Mouse (Mus musculus) heart, embryonic 11.5 days (tissue): Measurements from ENCODE around the gene Krt15. TPM values are rescaled to one million over a fixed set of nuclear protein-coding genes. Genes with fewer than 3 reads are reported as not detected.
A peak's percentile ranks its signal among the peaks of the same experiment; 100 is the strongest.

Source experiments
- ATAC-seq: fragments of 200-750 bp; cut with Nextera tagmentation; replicated peaks from 2 replicates; pipeline ENCODE4 v1.8.0; 2017; ENCODE audit warnings: moderate library complexity; ENCODE audit not compliant: insufficient number of reproducible peaks, low FRiP score, low TSS enrichment
- H3K27ac ChIP-seq: fragments of 300-500 bp; sonication (generic); 2 replicates; pipeline ENCODE4 v1.5.1; 2014; ENCODE audit warnings: mild to moderate bottlenecking, low read depth, low read length
- H3K27me3 ChIP-seq: fragments of 300-500 bp; sonication (generic); 2 replicates; pipeline ENCODE4 v1.6.1; 2014; ENCODE audit warnings: mild to moderate bottlenecking, low read length, mixed read lengths; ENCODE audit not compliant: control insufficient read depth, insufficient read depth
- H3K36me3 ChIP-seq: fragments of 300-500 bp; sonication (generic); 2 replicates; pipeline ENCODE4 v1.6.1; 2014; ENCODE audit warnings: mild to moderate bottlenecking, low read length, moderate library complexity, mixed read lengths; ENCODE audit not compliant: control insufficient read depth, insufficient read depth
- H3K4me1 ChIP-seq: fragments of 300-500 bp; sonication (generic); 2 replicates; pipeline ENCODE4 v1.6.1; 2014; ENCODE audit warnings: low read length; ENCODE audit not compliant: control insufficient read depth, insufficient read depth
- H3K4me2 ChIP-seq: fragments of 300-500 bp; sonication (generic); 2 replicates; pipeline ENCODE4 v1.6.1; 2014; ENCODE audit warnings: mild to moderate bottlenecking, moderate library complexity
- H3K4me3 ChIP-seq: fragments of 300-500 bp; sonication (generic); 2 replicates; pipeline ENCODE4 v1.5.1; 2014; ENCODE audit warnings: low read depth, low read length
- H3K9ac ChIP-seq: fragments of 300-500 bp; sonication (generic); 2 replicates; pipeline ENCODE4 v1.6.1; 2014; ENCODE audit warnings: mild to moderate bottlenecking, low read depth, low read length, moderate library complexity
- H3K9me3 ChIP-seq: fragments of 300-500 bp; sonication (generic); replicated peaks from 2 replicates; pipeline ENCODE4 v1.6.1; 2016; ENCODE audit warnings: low read length; ENCODE audit not compliant: control insufficient read depth
- WGBS: fragments of 180-500 bp; shearing (Covaris S2); extraction: QIAGEN DNeasy Blood & Tissue Kit; methylation state at CpG from one replicate; pipeline ENCODE4 v1.1.7; 2014; ENCODE audit not compliant: insufficient replicate concordance; 5-methylcytosine and 5-hydroxymethylcytosine counted together
- polyA plus RNA-seq: library from polyadenylated mRNA; unstranded; fragments of >200 nt; fragmentation: Nextera tagmentation; extraction: Ambion mirVana; gene quantifications from 2 replicates; pipeline ENCODE4 v1.2.1, GENCODE M21; 2014

Gene Krt15
- polyA plus RNA-seq: 0.17 and 0.24 TPM in 2 replicates

DNA sequence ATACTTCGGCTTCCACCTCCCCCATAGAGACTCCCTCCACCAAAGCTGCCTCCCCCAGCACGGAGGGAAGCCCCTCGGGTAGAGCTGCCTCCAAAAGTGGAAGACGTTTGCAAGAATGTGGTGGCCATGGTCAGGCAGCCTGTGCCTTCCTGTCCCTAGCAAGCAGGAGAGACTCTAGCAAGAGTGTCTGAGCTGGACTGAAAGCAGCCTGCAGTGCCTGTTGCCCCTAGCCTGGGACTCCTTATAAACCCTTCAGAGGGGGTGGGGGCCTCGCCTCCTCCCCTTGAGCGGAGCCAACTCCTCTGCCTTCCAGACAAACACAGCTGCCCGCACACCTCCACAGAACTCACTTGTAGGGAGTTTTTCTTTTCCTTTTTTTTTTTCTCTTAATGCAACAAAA is at the start of gene Krt15:
Gene Krt15 (minus strand): TSS at position 198 of the 400 bp plus-strand sequence.
- Histone ChIP-seq H3K4me3 (no peak within 1 kb of the TSS), H3K27ac (no peak within 1 kb of the TSS), H3K9me3 (no peaks in the 10 kb centered on the region), H3K9ac (0 out of 2 replicates have a peak within 1 kb of the TSS, but pooled peaks have one; percentile 18), H3K4me2 (no peak within 1 kb of the TSS), H3K36me3 (no peaks in the 10 kb centered on the region), H3K27me3 (no peaks in the 10 kb centered on the region; the same call in 1 of the 2 replicates), H3K4me1 (peaks cover 5% of the 10 kb centered on the region; the same call in 1 of the 2 replicates)
- WGBS: 53% methylated on average over 7 of the region's 7 CpGs
- ATAC-seq: no peak

GRCm38 (mm10) chr11:100181725-100182124 is 46.0 kb upstream of the Krt15 start:
- ATAC-seq: no peak
- no peak overlapping the region for H3K9ac ChIP-seq

GRCm38 (mm10) chr11:100179260-100179659 is 43.5 kb upstream of the Krt15 start:
- Histone ChIP-seq H3K4me2 (no peak overlapping the region), H3K9me3 (no peaks in the 10 kb centered on the region), H3K27me3 (no peaks in the 10 kb centered on the region), H3K4me3 (no peak overlapping the region), H3K4me1 (no peaks in the 10 kb centered on the region), H3K27ac (no peak overlapping the region), H3K9ac (no peak overlapping the region), H3K36me3 (no peaks in the 10 kb centered on the region)
- ATAC-seq: no peak
- 69% methylated on average over 3 of the region's 3 CpGs for WGBS

More at GRCm38 (mm10) chr11:100181725-100182124, 46.0 kb upstream of the Krt15 start:
- H3K36me3 ChIP-seq: no peaks in the 10 kb centered on the region
- H3K27ac ChIP-seq: no peak overlapping the region
- H3K4me1 ChIP-seq: no peaks in the 10 kb centered on the region
- WGBS: 59% methylated on average over 7 of the region's 7 CpGs
- no peaks in the 10 kb centered on the region for H3K9me3 ChIP-seq
- no peaks in the 10 kb centered on the region for H3K27me3 ChIP-seq
- H3K4me3 ChIP-seq: no peak overlapping the region
- H3K4me2 ChIP-seq: no peak overlapping the region

DNA sequence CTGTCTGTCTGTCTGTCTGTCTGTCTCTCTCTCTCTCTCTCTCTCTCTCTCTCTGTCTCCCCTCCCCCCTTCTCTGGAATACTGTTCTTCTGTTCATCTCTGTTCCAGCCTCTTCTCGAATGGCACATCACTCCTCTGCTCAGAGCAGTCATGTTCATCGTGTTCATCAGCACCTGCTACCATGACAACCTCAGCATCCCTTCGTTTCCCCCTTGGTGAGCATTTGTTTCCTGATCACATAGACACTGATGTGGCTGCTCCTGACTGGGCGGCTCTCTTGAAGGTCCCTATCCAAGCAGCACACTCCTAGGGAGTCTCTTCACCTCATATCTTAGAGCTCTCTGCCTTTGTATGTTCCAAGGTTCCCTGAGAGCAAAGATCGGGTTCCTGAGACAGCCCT is 42.6 kb upstream of the Krt15 start:
- WGBS: 66% methylated on average over 5 of the region's 5 CpGs
- ATAC-seq: no peak

DNA sequence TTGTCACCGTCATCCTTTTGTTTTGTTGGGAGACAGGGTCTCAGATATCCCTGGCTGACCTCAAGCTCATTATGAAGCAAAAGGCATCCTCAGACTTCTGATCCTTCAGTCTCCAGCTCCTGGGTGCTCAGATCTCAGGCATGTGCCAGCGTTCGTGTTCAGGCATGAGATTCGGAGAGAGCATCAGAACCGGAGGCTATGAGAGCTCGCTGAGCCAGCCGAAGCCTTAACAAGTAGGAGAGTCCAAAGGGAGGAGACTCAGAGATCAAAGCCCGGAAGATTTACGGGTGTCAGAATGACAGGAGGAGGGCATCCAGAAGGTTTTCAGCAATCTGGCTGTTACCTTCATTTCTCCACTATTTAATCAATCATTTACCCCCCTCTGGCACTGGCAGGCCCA is 41.1 kb upstream of the Krt15 start:
- Histone ChIP-seq H3K27me3 (no peaks in the 10 kb centered on the region), H3K9me3 (no peaks in the 10 kb centered on the region), H3K27ac (no peak overlapping the region), H3K9ac (no peak overlapping the region), H3K4me1 (no peaks in the 10 kb centered on the region), H3K4me3 (no peak overlapping the region), H3K4me2 (no peak overlapping the region), H3K36me3 (no peaks in the 10 kb centered on the region)
- WGBS: 68% methylated on average over 9 of the region's 9 CpGs
- no peak for ATAC-seq

More for the DNA sequence above, 42.6 kb upstream of the Krt15 start:
- H3K36me3 ChIP-seq: no peaks in the 10 kb centered on the region
- H3K27ac ChIP-seq: no peak overlapping the region
- no peaks in the 10 kb centered on the region for H3K4me1 ChIP-seq
- no peaks in the 10 kb centered on the region for H3K27me3 ChIP-seq
- H3K9ac ChIP-seq: no peak overlapping the region
- no peaks in the 10 kb centered on the region for H3K9me3 ChIP-seq
- H3K4me2 ChIP-seq: no peak overlapping the region
- H3K4me3 ChIP-seq: no peak overlapping the region

- peaks cover 11% of the 10 kb centered on the region for H3K4me1 ChIP-seq
- H3K4me3 ChIP-seq: no peak overlapping the region
- H3K27ac ChIP-seq: no peak overlapping the region
- H3K4me2 ChIP-seq: no peak overlapping the region
- no peaks in the 10 kb centered on the region for H3K9me3 ChIP-seq
- 0 out of 2 replicates have a peak, but pooled peaks have one; percentile 20 for ATAC-seq
- H3K27me3 ChIP-seq: no peaks in the 10 kb centered on the region
- no peak overlapping the region for H3K9ac ChIP-seq
- no peaks in the 10 kb centered on the region for H3K36me3 ChIP-seq
- 27% methylated on average over 14 of the region's 14 CpGs for WGBS
These were observed 33.3 kb upstream of the Krt15 start for GRCm38 (mm10) chr11:100168765-100169762.

DNA sequence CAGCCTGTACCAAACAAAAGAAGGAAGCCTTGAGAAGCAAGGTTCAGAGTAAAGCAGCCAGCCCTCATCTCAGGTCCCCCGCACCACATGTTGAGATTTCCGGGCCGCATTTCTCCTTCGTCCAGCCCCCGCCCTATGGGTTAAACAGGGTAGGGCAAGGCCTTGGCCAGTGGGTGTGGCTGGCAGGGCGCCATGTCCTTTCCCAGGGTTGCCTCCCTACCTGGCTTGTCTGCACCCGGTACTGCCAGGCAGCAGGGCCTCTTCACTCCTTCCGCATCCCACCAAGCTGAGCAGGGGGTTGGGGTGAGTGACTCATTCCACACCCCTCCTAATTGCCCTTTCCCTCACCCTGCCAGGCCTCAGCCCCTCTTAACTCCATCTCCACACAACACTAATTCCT is 32.3 kb upstream of the Krt15 start:
- Histone ChIP-seq H3K4me1 (peaks cover 11% of the 10 kb centered on the region), H3K4me3 (no peak overlapping the region), H3K9ac (no peak overlapping the region), H3K27ac (no peak overlapping the region), H3K36me3 (no peaks in the 10 kb centered on the region), H3K4me2 (no peak overlapping the region), H3K27me3 (no peaks in the 10 kb centered on the region), H3K9me3 (no peaks in the 10 kb centered on the region)
- 66% methylated on average over 8 of the region's 8 CpGs for WGBS
- peak; percentile 51; the same call in 1 of the 2 replicates for ATAC-seq

DNA sequence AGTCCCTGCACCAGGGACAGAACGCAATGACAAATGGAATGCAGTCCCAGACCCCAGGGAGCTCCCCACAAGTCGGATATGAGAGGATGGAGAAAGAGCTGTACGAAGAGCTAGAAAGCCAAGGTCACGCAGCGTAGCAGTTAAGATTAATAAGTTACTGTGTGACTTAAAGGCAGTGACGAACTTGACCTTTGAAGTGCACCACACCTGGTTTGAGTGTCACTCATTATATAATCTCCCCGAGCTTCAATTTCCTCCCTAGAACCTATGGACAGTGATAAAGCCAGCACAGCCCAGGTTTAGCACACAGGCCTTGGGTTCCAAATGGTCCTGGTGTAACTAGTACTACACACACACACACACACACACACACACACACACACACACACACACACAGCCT is 28.7 kb upstream of the Krt15 start:
- WGBS: 44% methylated on average over 7 of the region's 7 CpGs
- H3K4me1 ChIP-seq: peaks cover 11% of the 10 kb centered on the region
- ATAC-seq: no peak
- H3K36me3 ChIP-seq: no peaks in the 10 kb centered on the region
- H3K9me3 ChIP-seq: no peaks in the 10 kb centered on the region
- no peak overlapping the region for H3K9ac ChIP-seq
- H3K4me3 ChIP-seq: no peak overlapping the region
- no peak overlapping the region for H3K4me2 ChIP-seq
- no peaks in the 10 kb centered on the region for H3K27me3 ChIP-seq
- H3K27ac ChIP-seq: no peak overlapping the region
